Mouse (Mus musculus) embryonic facial prominence, embryonic 14.5 days (tissue): ENCODE results near the gene Aldh4a1. TPM values are rescaled to one million over a fixed set of nuclear protein-coding genes. Genes with fewer than 3 reads are reported as not detected.

Experiments
- ATAC-seq: fragments of 200-750 bp; cut with Nextera tagmentation; 2 replicates; pipeline ENCODE4 v1.8.0; 2017; ENCODE audit warnings: low read depth, moderate number of reproducible peaks, moderate TSS enrichment
- DNase-seq: peaks from one replicate; pipeline ENCODE4 v3.0.0-alpha.2; 2015; ENCODE audit warnings: low spot score
- H3K27ac ChIP-seq: fragments of 300-500 bp; sonication (generic); replicated peaks from 2 replicates; pipeline ENCODE4 v1.5.1; 2014; ENCODE audit warnings: low read depth, mild to moderate bottlenecking, low read length, moderate library complexity
- H3K27me3 ChIP-seq: fragments of 300-500 bp; sonication (generic); replicated peaks from 2 replicates; pipeline ENCODE4 v1.6.1; 2014; ENCODE audit warnings: low read length; ENCODE audit not compliant: control insufficient read depth, insufficient read depth
- H3K36me3 ChIP-seq: fragments of 300-500 bp; sonication (generic); 2 replicates; pipeline ENCODE4 v1.6.1; 2014; ENCODE audit warnings: low read length, mixed read lengths; ENCODE audit not compliant: control insufficient read depth, insufficient read depth
- H3K4me1 ChIP-seq: fragments of 300-500 bp; sonication (generic); 2 replicates; pipeline ENCODE4 v1.6.1; 2014; ENCODE audit warnings: antibody characterized with exemption, low read length; ENCODE audit not compliant: control insufficient read depth, insufficient read depth
- H3K4me2 ChIP-seq: fragments of 300-500 bp; sonication (generic); 2 replicates; pipeline ENCODE4 v1.6.1; 2014; ENCODE audit warnings: low read depth, mild to moderate bottlenecking, low read length, moderate library complexity, mixed read lengths
- H3K4me3 ChIP-seq: fragments of 300-500 bp; sonication (generic); 2 replicates; pipeline ENCODE4 v1.5.1; 2014; ENCODE audit warnings: low read depth, mild to moderate bottlenecking, low read length
- H3K9ac ChIP-seq: fragments of 300-500 bp; sonication (generic); 2 replicates; pipeline ENCODE4 v1.6.1; 2014; ENCODE audit warnings: low read depth, mild to moderate bottlenecking, low read length, moderate library complexity, mixed read lengths
- H3K9me3 ChIP-seq: fragments of 300-500 bp; sonication (generic); 2 replicates; pipeline ENCODE4 v1.6.1; 2016; ENCODE audit warnings: low read length; ENCODE audit not compliant: control insufficient read depth
- WGBS: fragments of 180-500 bp; shearing (Covaris S2); extraction: QIAGEN DNeasy Blood & Tissue Kit; methylation state at CpG from one replicate; pipeline ENCODE4 v1.1.7; 2014; 5-methylcytosine and 5-hydroxymethylcytosine counted together
- polyA plus RNA-seq: library from polyadenylated mRNA; unstranded; fragments of >200 nt; fragmentation: Nextera tagmentation; extraction: Ambion mirVana; gene quantifications from 2 replicates; pipeline ENCODE4 v1.2.1, GENCODE M21; 2014

The Aldh4a1 gene
- polyA plus RNA-seq, 1 experiment from 2014 or later: 21.1 TPM

- 93% methylated on average over 8 of the region's 8 CpGs for WGBS
- H3K4me2 ChIP-seq: no peak overlapping the region; the same call in 1 of the 2 replicates
- no peaks in the 10 kb centered on the region for H3K27me3 ChIP-seq
- H3K4me1 ChIP-seq: peaks cover 66% of the 10 kb centered on the region
- no peak overlapping the region for H3K9ac ChIP-seq
- no peaks in the 10 kb centered on the region for H3K36me3 ChIP-seq
- peak overlapping the region; percentile 36; the same call in 1 of the 2 replicates for H3K27ac ChIP-seq
- ATAC-seq (no peak), DNase-seq (no peak)
- H3K9me3 ChIP-seq: no peaks in the 10 kb centered on the region
- H3K4me3 ChIP-seq: no peak overlapping the region
Measured at GRCm38 (mm10) chr4:139578389-139578788, 44.3 kb upstream of the Aldh4a1 start.

GRCm38 (mm10) chr4:139579003-139579402 lies 43.7 kb upstream of the Aldh4a1 start:
- Histone ChIP-seq H3K36me3 (no peaks in the 10 kb centered on the region), H3K4me2 (no peak overlapping the region), H3K9ac (no peak overlapping the region), H3K27ac (peak overlapping the region; percentile 90), H3K27me3 (no peaks in the 10 kb centered on the region), H3K4me1 (peaks cover 63% of the 10 kb centered on the region), H3K4me3 (no peak overlapping the region), H3K9me3 (no peaks in the 10 kb centered on the region)
- WGBS: 53% methylated on average over 10 of the region's 10 CpGs
- ATAC-seq (no peak), DNase-seq (peak; percentile 16)

DNA sequence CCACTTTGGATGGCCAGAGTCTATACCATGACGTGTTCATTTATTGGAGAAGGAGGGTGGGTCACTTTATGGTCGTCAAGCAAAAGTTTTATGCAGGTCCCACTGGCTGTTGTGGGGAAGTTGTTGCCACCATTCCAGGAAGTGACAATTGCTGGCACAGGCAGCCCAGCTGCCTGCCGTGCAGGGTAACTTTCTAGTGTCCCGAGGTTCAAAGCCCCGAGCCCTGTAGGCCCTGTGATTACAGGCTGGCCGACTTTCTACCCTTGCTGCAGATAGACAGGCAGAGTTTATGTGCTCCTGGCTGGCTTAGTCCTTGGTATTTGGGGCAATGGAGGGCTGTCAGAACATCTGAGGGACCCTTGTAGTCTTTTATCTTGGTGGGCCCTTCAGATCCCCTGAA lies 43.2 kb upstream of the Aldh4a1 start:
- peak overlapping the region; percentile 90 for H3K27ac ChIP-seq
- peaks cover 63% of the 10 kb centered on the region for H3K4me1 ChIP-seq
- ATAC-seq (no peak), DNase-seq (no peak)
- H3K36me3 ChIP-seq: no peaks in the 10 kb centered on the region
- H3K27me3 ChIP-seq: no peaks in the 10 kb centered on the region
- no peak overlapping the region for H3K9ac ChIP-seq
- no peaks in the 10 kb centered on the region for H3K9me3 ChIP-seq
- WGBS: 51% methylated on average over 6 of the region's 6 CpGs
- no peak overlapping the region for H3K4me3 ChIP-seq
- H3K4me2 ChIP-seq: no peak overlapping the region

GRCm38 (mm10) chr4:139580663-139581336 lies 41.9 kb upstream of the Aldh4a1 start:
- H3K36me3 ChIP-seq: no peaks in the 10 kb centered on the region
- peak overlapping the region; percentile 48 for H3K4me2 ChIP-seq
- ATAC-seq (peak; percentile 76), DNase-seq (peak; percentile 89)
- peak overlapping the region; percentile 63 for H3K9ac ChIP-seq
- H3K27me3 ChIP-seq: no peaks in the 10 kb centered on the region
- H3K4me3 ChIP-seq: peak overlapping the region; percentile 19; the same call in 1 of the 2 replicates
- peaks cover 60% of the 10 kb centered on the region for H3K4me1 ChIP-seq
- H3K9me3 ChIP-seq: no peaks in the 10 kb centered on the region
- WGBS: 5% methylated on average over 15 of the region's 15 CpGs
- H3K27ac ChIP-seq: peak overlapping the region; percentile 90

DNA sequence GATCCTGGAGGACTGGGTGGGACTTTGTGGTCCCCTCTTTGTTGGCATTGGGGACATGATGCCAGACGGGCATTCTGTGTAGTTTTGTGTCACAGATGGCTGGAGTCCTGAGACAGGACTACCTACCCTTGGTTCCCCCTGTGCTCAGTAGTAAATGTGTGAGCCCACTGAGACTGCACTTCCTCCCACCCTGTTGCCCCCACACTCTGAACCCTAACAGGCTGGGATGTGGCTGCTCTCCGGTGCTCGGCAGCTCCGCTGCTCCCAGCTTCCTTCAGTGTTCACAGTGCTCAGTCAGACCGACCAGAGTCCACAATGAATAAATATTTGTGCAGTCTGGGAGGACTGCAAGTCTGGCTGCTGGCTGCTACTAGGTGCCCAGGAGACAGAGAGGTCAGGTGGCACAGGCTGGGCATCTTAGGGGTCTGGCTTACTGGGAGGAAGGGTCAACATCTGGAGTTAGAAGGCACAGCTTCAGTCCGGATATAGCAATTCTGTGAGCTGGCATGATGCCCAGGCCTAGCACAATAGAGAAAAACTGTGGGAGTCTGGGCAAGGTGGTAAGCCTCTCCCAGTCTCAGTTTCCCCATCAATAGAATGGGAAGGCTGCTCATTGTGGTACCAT lies 41.1 kb upstream of the Aldh4a1 start:
- peaks cover 53% of the 10 kb centered on the region for H3K4me1 ChIP-seq

DNA sequence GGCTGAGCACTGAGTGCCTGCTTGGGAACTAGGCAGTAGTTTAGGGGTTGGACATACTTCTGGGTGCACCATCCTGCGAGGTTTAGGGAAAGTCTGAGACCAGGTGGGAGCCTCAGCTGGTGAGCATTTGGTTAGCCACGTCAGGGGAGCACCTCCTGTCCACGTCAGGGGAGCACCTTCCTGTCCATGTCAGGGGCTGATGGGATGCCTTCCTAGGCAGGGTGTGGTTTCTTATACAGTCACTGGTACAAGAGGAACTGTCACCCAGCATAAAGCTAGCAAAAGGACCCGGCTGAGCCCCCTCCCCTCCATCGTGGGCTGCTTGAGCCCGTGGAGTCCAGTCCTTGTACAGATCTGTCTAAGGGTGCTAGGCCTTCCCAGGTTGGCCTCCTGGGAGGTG lies 40.3 kb upstream of the Aldh4a1 start:
- no peak overlapping the region for H3K9ac ChIP-seq
- peaks cover 47% of the 10 kb centered on the region for H3K4me1 ChIP-seq
- H3K27me3 ChIP-seq: no peaks in the 10 kb centered on the region
- WGBS: 81% methylated on average over 6 of the region's 6 CpGs
- no peak overlapping the region for H3K4me2 ChIP-seq
- ATAC-seq (no peak), DNase-seq (no peak)
- H3K4me3 ChIP-seq: no peak overlapping the region
- no peak overlapping the region for H3K27ac ChIP-seq
- no peaks in the 10 kb centered on the region for H3K36me3 ChIP-seq
- H3K9me3 ChIP-seq: no peaks in the 10 kb centered on the region

More for the DNA sequence above, 41.1 kb upstream of the Aldh4a1 start:
- Histone ChIP-seq H3K27ac (peak overlapping the region; percentile 90), H3K9ac (peak overlapping the region; percentile 63), H3K4me3 (0 out of 2 replicates have a peak overlapping the region, but pooled peaks have one; percentile 19), H3K4me2 (peak overlapping the region; percentile 48), H3K36me3 (no peaks in the 10 kb centered on the region), H3K9me3 (no peaks in the 10 kb centered on the region), H3K27me3 (no peaks in the 10 kb centered on the region)
- 21% methylated on average over 6 of the region's 6 CpGs for WGBS
- ATAC-seq (peak; percentile 12; the same call in 1 of the 2 replicates), DNase-seq (peak; percentile 53)

GRCm38 (mm10) chr4:139582903-139583302 lies 39.8 kb upstream of the Aldh4a1 start:
- WGBS: 55% methylated on average over 3 of the region's 3 CpGs

DNA sequence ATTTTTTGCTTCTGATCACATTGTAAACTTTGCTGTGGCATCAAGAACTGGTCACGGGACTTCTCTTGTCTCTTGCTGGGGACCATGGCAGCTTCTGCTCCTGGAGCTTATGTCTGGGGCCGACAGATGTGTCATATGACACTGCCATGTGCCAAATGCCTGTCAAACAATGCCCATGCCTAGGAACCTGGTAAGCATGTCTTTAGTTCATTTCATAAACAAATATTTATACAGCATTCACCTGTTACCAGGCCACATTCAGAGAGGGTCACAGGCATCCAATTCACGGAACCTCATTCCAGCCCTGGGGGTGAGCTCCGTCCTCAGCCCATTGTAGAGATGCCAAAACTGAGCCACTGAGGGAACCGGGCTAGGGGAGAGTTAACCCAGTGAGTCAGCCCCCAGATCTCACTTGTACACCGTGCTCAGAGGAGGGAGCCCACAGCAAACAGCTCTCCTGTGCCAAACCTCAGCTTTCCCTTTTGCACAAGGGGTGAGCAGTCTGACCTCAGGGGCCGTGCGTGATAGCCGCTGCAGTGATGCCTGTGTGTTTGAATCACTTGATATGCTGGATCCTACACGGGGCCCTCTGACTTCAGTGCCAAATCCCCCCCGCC lies 38.9 kb upstream of the Aldh4a1 start:
- 77% methylated on average over 11 of the region's 11 CpGs for WGBS
- Histone ChIP-seq H3K4me2 (no peak overlapping the region), H3K9me3 (no peaks in the 10 kb centered on the region), H3K27me3 (no peaks in the 10 kb centered on the region), H3K27ac (no peak overlapping the region), H3K4me3 (no peak overlapping the region), H3K9ac (no peak overlapping the region), H3K4me1 (peaks cover 41% of the 10 kb centered on the region), H3K36me3 (no peaks in the 10 kb centered on the region)
- ATAC-seq (no peak), DNase-seq (no peak)

More at GRCm38 (mm10) chr4:139582903-139583302, 39.8 kb upstream of the Aldh4a1 start:
- H3K4me1 ChIP-seq: peaks cover 47% of the 10 kb centered on the region
- H3K27me3 ChIP-seq: no peaks in the 10 kb centered on the region
- DNase-seq (no peak), ATAC-seq (no peak)
- H3K4me2 ChIP-seq: no peak overlapping the region
- H3K9ac ChIP-seq: no peak overlapping the region
- H3K27ac ChIP-seq: no peak overlapping the region
- H3K9me3 ChIP-seq: no peaks in the 10 kb centered on the region
- no peak overlapping the region for H3K4me3 ChIP-seq
- no peaks in the 10 kb centered on the region for H3K36me3 ChIP-seq
